Mouse (Mus musculus): ENCODE measurements around the gene Rnf126. TPM values are rescaled to one million over a fixed set of nuclear protein-coding genes. Genes with fewer than 3 reads are reported as not detected.

The Rnf126 gene
- polyA plus RNA-seq, 1 experiment from 2014 or later, result 21.2 TPM

DNA sequence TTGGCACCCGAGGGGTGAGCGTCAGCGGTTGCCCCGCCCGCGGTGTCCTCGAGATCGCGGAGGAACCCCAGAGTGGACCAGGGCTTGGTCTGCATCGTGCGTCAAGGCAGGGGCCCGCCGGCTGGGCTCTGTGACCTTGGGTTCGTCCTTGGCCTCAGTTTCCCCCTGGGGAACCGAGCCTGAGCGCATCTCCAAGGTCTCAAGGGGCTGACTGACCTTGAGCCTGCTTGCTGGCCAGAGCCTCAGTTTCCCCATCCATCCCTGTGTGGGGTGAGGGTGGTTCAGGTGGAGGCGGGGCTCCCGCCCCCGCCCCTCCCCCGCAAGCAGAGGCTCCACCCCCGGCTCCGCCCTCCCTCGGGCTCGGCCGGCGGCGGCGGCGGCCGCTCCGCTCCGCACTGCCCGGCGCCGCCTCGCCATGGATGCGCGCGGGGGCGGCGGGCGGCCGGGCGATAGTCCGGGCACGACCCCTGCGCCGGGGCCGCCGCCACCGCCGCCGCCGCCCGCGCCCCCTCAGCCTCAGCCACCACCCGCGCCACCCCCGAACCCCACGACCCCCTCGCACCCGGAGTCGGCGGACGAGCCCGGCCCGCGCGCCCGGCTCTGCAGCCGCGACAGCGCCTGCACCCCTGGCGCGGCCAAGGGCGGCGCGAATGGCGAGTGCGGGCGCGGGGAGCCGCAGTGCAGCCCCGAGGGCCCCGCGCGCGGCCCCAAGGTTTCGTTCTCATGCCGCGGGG is 50.3 kb downstream of the Rnf126 start, which contains the start of gene Hcn2:
Gene Hcn2, plus strand, starts transcription at position 381 of the 734 bp plus-strand sequence.
- WGBS (ENCODE audit: missing documents), result 2% methylated on average over 77 of the region's 91 CpGs
- Histone ChIP-seq H3K4me3 (ENCODE audit: inconsistent target) (no peak within 1 kb of the TSS), H3K27ac (no peak within 1 kb of the TSS)

DNA sequence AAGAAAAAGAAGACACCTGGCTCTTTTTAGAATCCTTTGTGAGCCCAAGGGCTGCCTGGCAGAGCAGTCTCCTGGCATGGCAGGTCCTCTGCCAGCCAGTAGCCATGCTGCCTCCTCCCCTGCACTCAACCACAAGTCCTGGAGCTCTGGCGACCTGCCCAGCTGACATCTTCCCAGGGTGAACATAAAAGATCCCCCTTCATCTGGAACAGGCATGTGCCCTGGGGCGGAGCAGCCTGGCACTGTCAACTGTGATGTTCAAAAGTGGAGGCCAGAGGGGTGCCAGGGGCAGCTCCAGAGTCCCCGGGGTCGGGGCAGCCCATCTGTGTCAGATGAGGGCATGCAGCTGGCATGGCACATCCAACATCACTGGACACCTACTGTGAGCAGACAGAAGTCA is 51.8 kb downstream of the Rnf126 start:
- Histone ChIP-seq H3K4me3 (ENCODE audit: inconsistent target) (no peak overlapping the region), H3K79me2 (ENCODE audit: inconsistent target) (no peaks in the 10 kb centered on the region), H3K27ac (no peak overlapping the region), H3K36me3 (ENCODE audit: inconsistent target) (peaks cover 20% of the 10 kb centered on the region; the same call in 1 of the 2 replicates)
- 74% methylated on average over 4 of the region's 4 CpGs for WGBS (ENCODE audit: missing documents)

More for the DNA sequence above, 50.3 kb downstream of the Rnf126 start, which contains the start of gene Hcn2:
- 0 out of 2 replicates have a peak, but pooled peaks cover 6% of the 10 kb centered on the region for H3K36me3 ChIP-seq (ENCODE audit: inconsistent target)
- no peaks in the 10 kb centered on the region for H3K79me2 ChIP-seq (ENCODE audit: inconsistent target)

DNA sequence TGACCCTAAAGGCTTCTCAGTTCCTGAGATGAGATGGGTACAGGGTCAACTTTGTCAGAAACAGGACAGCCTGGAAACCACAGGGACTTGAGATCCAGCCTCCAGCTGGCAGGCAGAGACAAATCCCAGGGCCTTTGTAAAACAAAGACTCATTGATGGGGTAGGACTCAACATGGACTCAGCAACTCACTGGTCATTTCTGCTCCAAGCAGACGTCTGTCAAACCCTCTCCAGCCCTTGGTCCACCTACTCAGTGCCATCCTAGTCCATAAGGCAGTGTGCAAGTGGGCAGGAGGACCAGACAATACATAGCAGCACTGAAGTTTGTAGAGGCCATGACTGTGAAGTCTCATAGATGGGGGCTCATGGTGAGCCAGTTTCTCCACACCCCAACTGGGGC is 53.6 kb downstream of the Rnf126 start:
- H3K27ac ChIP-seq, result no peak overlapping the region
- no peak overlapping the region for H3K4me3 ChIP-seq (ENCODE audit: inconsistent target)
- peaks cover 15% of the 10 kb centered on the region for H3K79me2 ChIP-seq (ENCODE audit: inconsistent target)
- peaks cover 31% of the 10 kb centered on the region; the same call in 1 of the 2 replicates for H3K36me3 ChIP-seq (ENCODE audit: inconsistent target)
- 45% methylated on average over 1 of the region's 1 CpGs for WGBS (ENCODE audit: missing documents)

DNA sequence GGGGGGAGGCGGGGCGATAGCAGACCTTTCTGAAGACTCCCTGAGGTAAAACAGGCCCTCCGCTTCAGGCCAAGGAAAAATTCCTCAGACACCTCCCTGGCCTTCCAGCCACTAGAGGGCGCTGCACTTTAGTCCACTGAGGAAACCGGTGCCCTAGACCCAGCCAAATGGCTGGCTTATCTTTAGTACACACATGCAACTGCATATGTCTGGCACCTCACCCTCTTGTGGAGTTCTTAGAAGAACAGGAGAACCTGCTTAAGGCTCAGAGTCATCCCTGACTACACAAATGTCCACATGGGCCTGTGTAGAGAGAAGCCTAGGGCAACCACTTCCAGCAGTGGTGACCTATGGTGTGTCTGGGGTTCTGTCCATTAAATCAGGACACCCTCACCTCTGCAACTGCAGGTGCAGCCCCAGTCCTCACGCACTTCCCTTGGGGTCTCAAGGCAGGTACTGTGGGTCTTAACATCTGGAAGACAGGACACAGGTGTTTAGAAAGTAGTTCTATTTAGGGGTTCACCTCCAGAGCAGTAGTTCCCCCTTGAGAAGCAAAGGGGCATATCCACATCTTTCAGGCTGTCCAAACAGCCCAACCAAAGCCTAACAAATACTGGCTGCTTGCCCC is 54.1 kb downstream of the Rnf126 start:
- H3K4me3 ChIP-seq (ENCODE audit: inconsistent target), result no peak overlapping the region
- H3K36me3 ChIP-seq (ENCODE audit: inconsistent target), result peaks cover 31% of the 10 kb centered on the region; the same call in 1 of the 2 replicates
- peaks cover 20% of the 10 kb centered on the region for H3K79me2 ChIP-seq (ENCODE audit: inconsistent target)
- H3K27ac ChIP-seq, result no peak overlapping the region
- 32% methylated on average over 4 of the region's 6 CpGs for WGBS (ENCODE audit: missing documents)

DNA sequence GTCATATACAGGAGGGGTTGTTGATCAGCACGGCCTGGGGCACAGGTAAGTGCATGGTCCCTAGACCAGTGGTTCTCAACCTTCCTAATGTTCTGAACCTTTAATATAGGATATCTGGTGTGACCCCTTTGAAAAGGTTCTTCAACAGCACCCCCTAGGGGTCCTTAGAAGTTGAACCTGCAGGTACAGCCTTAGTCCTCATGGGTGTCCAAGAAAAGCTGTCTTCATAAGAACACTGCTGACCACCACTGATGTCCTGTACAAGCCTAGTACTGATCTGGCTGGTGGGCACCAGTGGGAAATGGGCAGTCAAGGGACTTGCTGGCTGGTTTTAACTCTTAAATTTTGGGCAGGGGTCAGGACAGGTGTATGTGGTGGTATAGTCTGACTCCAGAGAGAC is 54.7 kb downstream of the Rnf126 start:
- peaks cover 31% of the 10 kb centered on the region; the same call in 1 of the 2 replicates for H3K36me3 ChIP-seq (ENCODE audit: inconsistent target)
- no peak overlapping the region for H3K27ac ChIP-seq
- H3K4me3 ChIP-seq (ENCODE audit: inconsistent target), result no peak overlapping the region
- peaks cover 26% of the 10 kb centered on the region for H3K79me2 ChIP-seq (ENCODE audit: inconsistent target)
- 100% methylated on average over 1 of the region's 1 CpGs for WGBS (ENCODE audit: missing documents)

DNA sequence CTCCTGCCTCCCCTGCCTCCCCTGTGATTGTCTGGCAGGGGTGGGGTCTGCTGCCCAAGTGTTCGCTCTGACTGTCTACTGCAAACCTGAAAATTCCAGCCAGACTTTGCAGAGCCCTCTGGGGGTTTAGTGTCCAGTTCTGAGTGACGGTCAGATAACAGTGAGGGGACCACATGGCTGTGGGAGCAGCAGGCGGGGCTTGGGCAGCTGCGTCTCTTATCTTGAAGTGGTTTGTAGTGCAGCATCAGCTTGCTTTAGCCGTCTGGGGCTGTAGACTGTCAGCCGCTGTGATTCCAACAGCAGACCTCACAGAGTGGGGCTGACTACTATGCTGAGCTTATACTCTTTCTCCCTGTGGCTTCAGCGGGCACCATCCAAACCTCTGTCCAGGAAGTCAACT is 57.4 kb downstream of the Rnf126 start:
- peaks cover 52% of the 10 kb centered on the region for H3K79me2 ChIP-seq (ENCODE audit: inconsistent target)
- H3K4me3 ChIP-seq (ENCODE audit: inconsistent target), result no peak overlapping the region
- WGBS (ENCODE audit: missing documents), result 94% methylated on average over 7 of the region's 7 CpGs
- H3K27ac ChIP-seq, result no peak overlapping the region
- H3K36me3 ChIP-seq (ENCODE audit: inconsistent target), result peaks cover 31% of the 10 kb centered on the region; the same call in 1 of the 2 replicates

DNA sequence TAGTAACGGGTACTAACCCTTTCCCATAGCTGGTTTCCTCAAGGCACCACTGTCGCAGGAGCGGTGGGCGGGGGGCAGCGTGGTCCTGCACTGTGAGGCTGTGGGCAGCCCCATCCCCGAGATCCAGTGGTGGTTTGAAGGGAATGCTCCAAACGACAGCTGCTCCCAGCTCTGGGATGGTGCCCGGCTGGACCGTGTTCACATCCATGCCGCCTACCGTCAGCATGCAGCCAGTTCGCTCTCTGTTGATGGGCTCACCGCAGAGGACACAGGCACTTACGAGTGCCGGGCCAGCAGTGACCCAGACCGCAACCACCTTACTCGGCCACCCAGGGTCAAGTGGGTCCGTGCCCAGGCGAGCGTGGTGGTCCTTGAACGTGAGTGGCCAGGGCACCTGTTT is 58.1 kb downstream of the Rnf126 start:
- Histone ChIP-seq H3K36me3 (ENCODE audit: inconsistent target) (peaks cover 31% of the 10 kb centered on the region; the same call in 1 of the 2 replicates), H3K79me2 (ENCODE audit: inconsistent target) (peaks cover 52% of the 10 kb centered on the region), H3K27ac (no peak overlapping the region), H3K4me3 (ENCODE audit: inconsistent target) (no peak overlapping the region)
- 94% methylated on average over 19 of the region's 21 CpGs for WGBS (ENCODE audit: missing documents)

Other genes starting within 250 kb of the Rnf126 start
- gene Plpp2, start 233.2 kb downstream of the Rnf126 start, polyA plus RNA-seq (2018), result 5.9 to 18.3 TPM (median 17.5 TPM) in 3 replicates
- gene Mier2, start 211.8 kb downstream of the Rnf126 start, polyA plus RNA-seq (2018), result 4.8 to 16.5 TPM (median 12.6 TPM) in 3 replicates
- gene Theg, start 179.6 kb downstream of the Rnf126 start, polyA plus RNA-seq (2018), result not detected in 3 replicates
- gene C2cd4c, start 152.9 kb downstream of the Rnf126 start, polyA plus RNA-seq (2018), result not detected in 3 replicates
- gene Shc2, start 129.0 kb downstream of the Rnf126 start, polyA plus RNA-seq (2018), result 0.15 to 0.53 TPM (median 0.38 TPM) in 3 replicates
- gene Odf3l2, start 121.2 kb downstream of the Rnf126 start, polyA plus RNA-seq (2018), result not detected in 3 replicates
- gene Madcam1, start 102.4 kb downstream of the Rnf126 start, polyA plus RNA-seq (2018), result not detected in 3 replicates
- 10.4 to 41.3 TPM (median 25.9 TPM) in 3 replicates for gene Tpgs1, start 97.6 kb downstream of the Rnf126 start, polyA plus RNA-seq (2018)
- gene Cdc34, start 84.8 kb downstream of the Rnf126 start, polyA plus RNA-seq (2018), result 78.9 to 136 TPM (median 128 TPM) in 3 replicates
- 0.30 TPM in 1 of 3 replicates, not detected in the others for gene Gzmm, start 77.9 kb downstream of the Rnf126 start, polyA plus RNA-seq (2018)
- gene Bsg, start 62.5 kb downstream of the Rnf126 start, polyA plus RNA-seq (2018), result 331 to 456 TPM (median 356 TPM) in 3 replicates
- gene Hcn2, start 50.3 kb downstream of the Rnf126 start, polyA plus RNA-seq (2018), result 0.30 to 1.6 TPM (median 0.40 TPM) in 3 replicates
- 11.4 to 13.9 TPM (median 11.7 TPM) in 3 replicates for gene Polrmt, start 20.4 kb downstream of the Rnf126 start, polyA plus RNA-seq (2018)
- gene Fgf22, start 11.9 kb downstream of the Rnf126 start, polyA plus RNA-seq (2018), result not detected in 3 replicates
- gene Fstl3, start 10.3 kb upstream of the Rnf126 start, polyA plus RNA-seq (2018), result 0.12 to 0.67 TPM (median 0.47 TPM) in 3 replicates
- not detected in 3 replicates for gene Prss57, start 24.0 kb upstream of the Rnf126 start, polyA plus RNA-seq (2018)
- gene Palm, start 26.6 kb upstream of the Rnf126 start, polyA plus RNA-seq (2018), result 1.3 to 1.9 TPM (median 1.8 TPM) in 3 replicates
- gene Misp, start 54.0 kb upstream of the Rnf126 start, polyA plus RNA-seq (2018), result 0.23 to 0.95 TPM (median 0.93 TPM) in 3 replicates
- 119 to 188 TPM (median 143 TPM) in 3 replicates for gene Ptbp1, start 87.5 kb upstream of the Rnf126 start, polyA plus RNA-seq (2018)
- 0.96 to 1.6 TPM (median 1.2 TPM) in 3 replicates for gene Prtn3, start 107.5 kb upstream of the Rnf126 start, polyA plus RNA-seq (2018)
- 0.64 to 2.5 TPM (median 1.0 TPM) in 3 replicates for gene Plppr3, start 107.7 kb upstream of the Rnf126 start, polyA plus RNA-seq (2018)
- 0.67 to 0.89 TPM in 2 of 3 replicates, not detected in the other for gene Elane, start 119.3 kb upstream of the Rnf126 start, polyA plus RNA-seq (2018)
- gene Cfd, start 123.9 kb upstream of the Rnf126 start, polyA plus RNA-seq (2018), result not detected in 3 replicates
- gene Med16, start 142.0 kb upstream of the Rnf126 start, polyA plus RNA-seq (2018), result 10.6 to 18.8 TPM (median 16.5 TPM) in 3 replicates
- 5.7 TPM in 1 of 3 replicates, not detected in the others for gene Gm26602, start 143.9 kb upstream of the Rnf126 start, polyA plus RNA-seq (2018)
- gene Kiss1r, start 150.0 kb upstream of the Rnf126 start, polyA plus RNA-seq (2018), result 0.27 to 0.89 TPM (median 0.30 TPM) in 3 replicates
- 41.6 to 61.5 TPM (median 54.4 TPM) in 3 replicates for gene R3hdm4, start 154.3 kb upstream of the Rnf126 start, polyA plus RNA-seq (2018)
- gene Arid3a, start 160.1 kb upstream of the Rnf126 start, polyA plus RNA-seq (2018), result 13.8 to 37.4 TPM (median 29.1 TPM) in 3 replicates
- 11.4 to 31.4 TPM (median 18.8 TPM) in 3 replicates for gene Wdr18, start 193.2 kb upstream of the Rnf126 start, polyA plus RNA-seq (2018)
- not detected in 3 replicates for gene Grin3b, start 203.8 kb upstream of the Rnf126 start, polyA plus RNA-seq (2018)
- gene Tmem259, start 217.4 kb upstream of the Rnf126 start, polyA plus RNA-seq (2018), result 37.3 to 67.6 TPM (median 52.3 TPM) in 3 replicates
- 4.0 to 9.8 TPM (median 4.7 TPM) in 3 replicates for gene Cnn2, start 221.6 kb upstream of the Rnf126 start, polyA plus RNA-seq (2018)
- gene Abca7, start 229.5 kb upstream of the Rnf126 start, polyA plus RNA-seq (2018), result 3.3 to 10.6 TPM (median 4.0 TPM) in 3 replicates
- gene Arhgap45, start 249.7 kb upstream of the Rnf126 start, polyA plus RNA-seq (2018), result 56.2 to 124 TPM (median 74.2 TPM) in 3 replicates